Mouse (Mus musculus) myocyte (in vitro differentiated cells): ENCODE results near the gene Ino80. TPM values are rescaled to one million over a fixed set of nuclear protein-coding genes. Genes with fewer than 3 reads are reported as not detected.

Experiments
- H3K27me3 ChIP-seq: one replicate; pipeline ENCODE4 v1.6.1; 2011; ENCODE audit not compliant: control insufficient read depth, insufficient read depth, insufficient read length
- H3K36me3 ChIP-seq: one replicate; pipeline ENCODE4 v1.6.1; 2011; ENCODE audit not compliant: control insufficient read depth, insufficient read depth
- H3K4me2 ChIP-seq: one replicate; pipeline ENCODE4 v1.6.1; 2011; ENCODE audit warnings: low read depth, control low read depth
- H3K4me3 ChIP-seq: one replicate; pipeline ENCODE4 v1.5.1; 2011; ENCODE audit warnings: mild to moderate bottlenecking, control low read depth, moderate library complexity
- H3K79me2 ChIP-seq: one replicate; pipeline ENCODE4 v1.6.1; 2011; ENCODE audit not compliant: control insufficient read depth, insufficient read depth
- H3ac ChIP-seq: one replicate; pipeline ENCODE4 v1.6.1; 2011; ENCODE audit not compliant: control insufficient read depth, insufficient read length
- MYOD1 ChIP-seq, 3 experiments: IDR thresholded peaks; one replicate each; pipeline ENCODE4 v1.6.1; 2011; ENCODE audit warnings: control low read depth in 2 of 3, low read depth in 2 of 3, mild to moderate bottlenecking in 2 of 3, moderate library complexity in 1 of 3; ENCODE audit not compliant: insufficient read length in 2 of 3, control insufficient read depth in 1 of 3
- MYOG ChIP-seq, 3 experiments: IDR thresholded peaks; one replicate each; pipeline ENCODE4 v1.6.1; 2011; ENCODE audit warnings: control low read depth in 2 of 3, low read depth in 2 of 3, mild to moderate bottlenecking in 2 of 3; ENCODE audit not compliant: insufficient read length in 2 of 3, control insufficient read depth in 1 of 3, insufficient read depth in 1 of 3
- REST ChIP-seq: IDR thresholded peaks from one replicate; pipeline ENCODE4 v1.6.1; 2011; ENCODE audit warnings: mild to moderate bottlenecking, control low read depth, moderate library complexity; ENCODE audit not compliant: insufficient read depth, insufficient read length
- TCF12 ChIP-seq: IDR thresholded peaks from one replicate; pipeline ENCODE4 v1.6.1; 2011; ENCODE audit warnings: mild to moderate bottlenecking, control low read depth; ENCODE audit not compliant: poor library complexity, insufficient read depth, severe bottlenecking
- polyA plus RNA-seq: library from polyadenylated mRNA; unstranded; fragments of >200 nt; fragmentation: generic; extraction: Trizol; gene quantifications from one replicate; pipeline ENCODE4 v1.2.1, GENCODE M21; 2012; ENCODE audit warnings: missing spikeins

Ino80 gene
- polyA plus RNA-seq, 1 experiment, result 7.3 TPM

DNA sequence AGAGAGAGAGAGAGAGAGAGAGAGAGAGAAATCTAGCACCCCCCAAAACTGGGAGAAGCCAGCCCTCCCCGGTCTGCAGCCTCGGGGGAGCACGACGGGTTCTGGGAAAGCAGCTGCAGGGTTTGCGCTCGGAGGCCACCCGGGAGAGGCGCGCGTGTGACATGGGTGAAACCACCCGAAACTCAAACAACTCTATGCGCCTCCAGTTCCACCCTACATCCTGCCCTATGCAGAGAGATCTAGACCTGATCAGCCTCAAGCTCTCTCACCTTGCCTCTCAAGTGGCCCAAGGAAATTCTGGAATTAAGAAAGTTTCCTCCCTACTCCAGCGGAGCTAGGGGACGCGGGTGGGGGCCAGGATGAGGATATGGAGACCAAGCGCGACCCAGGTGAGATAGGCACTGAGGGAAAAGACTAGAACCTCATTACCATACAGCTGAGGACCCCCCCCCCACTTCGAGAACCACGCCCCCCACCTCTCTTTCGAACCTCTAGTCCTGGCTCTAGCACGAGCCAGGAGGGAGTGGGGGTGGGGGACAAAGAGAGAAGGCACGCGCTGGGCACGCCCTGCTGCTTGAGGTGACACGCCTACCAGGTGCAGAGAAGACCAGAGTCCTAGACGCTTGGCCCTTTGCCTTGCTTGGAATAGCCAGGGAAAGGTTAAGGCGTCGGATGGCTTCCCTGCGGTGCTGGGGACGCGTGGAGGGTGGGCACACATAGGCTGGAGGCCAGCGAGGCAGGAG is 152.7 kb downstream of the Ino80 start:
- no peak for TF ChIP-seq REST
- Histone ChIP-seq H3K36me3 (no peaks in the 10 kb centered on the region), H3K79me2 (no peaks in the 10 kb centered on the region), H3ac (no peak overlapping the region), H3K4me2 (peak overlapping the region; percentile 96), H3K4me3 (no peak overlapping the region), H3K27me3 (peaks cover 52% of the 10 kb centered on the region)

- Histone ChIP-seq H3K4me3 (no peak overlapping the region), H3K79me2 (no peaks in the 10 kb centered on the region), H3K27me3 (peaks cover 47% of the 10 kb centered on the region), H3K36me3 (no peaks in the 10 kb centered on the region), H3ac (no peak overlapping the region), H3K4me2 (no peak overlapping the region)
- TF ChIP-seq MYOD1 (IDR thresholded peaks at IDR 0.05; ENCODE audit: control insufficient read depth in 1 of 3, insufficient read length in 2 of 3, low read depth in 2 of 3), result peak in 1 of 3 experiments; percentile 3
- peak in 1 of 3 experiments; percentile 32 for TF ChIP-seq MYOG (IDR thresholded peaks at IDR 0.05; ENCODE audit: control insufficient read depth in 1 of 3, insufficient read depth in 1 of 3, insufficient read length in 2 of 3, low read depth in 2 of 3)
- TF ChIP-seq TCF12, result no peak
These were observed 153.5 kb downstream of the Ino80 start for GRCm38 (mm10) chr2:119323866-119324575.

Other genes starting within 250 kb of the Ino80 start
- gene Ppp1r14d, start 247.8 kb downstream of the Ino80 start, polyA plus RNA-seq, result 0.13 TPM
- 0.12 TPM for gene Spint1, start 240.3 kb downstream of the Ino80 start, polyA plus RNA-seq
- gene Rhov, start 206.4 kb downstream of the Ino80 start, polyA plus RNA-seq, result 0.35 TPM
- gene Vps18, start 188.9 kb downstream of the Ino80 start, polyA plus RNA-seq, result 18.2 TPM
- not detected for gene Dll4, start 151.9 kb downstream of the Ino80 start, polyA plus RNA-seq
- gene Chac1, start 126.5 kb downstream of the Ino80 start, polyA plus RNA-seq, result 273 TPM
- 0.23 TPM for gene Exd1, start 69.9 kb upstream of the Ino80 start, polyA plus RNA-seq
- 67.9 TPM for gene Chp1, start 70.0 kb upstream of the Ino80 start, polyA plus RNA-seq
- gene Nusap1, start 140.6 kb upstream of the Ino80 start, polyA plus RNA-seq, result 4.4 TPM
- gene Oip5, start 140.8 kb upstream of the Ino80 start, polyA plus RNA-seq, result 3.7 TPM
- 19.5 TPM for gene Ndufaf1, start 185.1 kb upstream of the Ino80 start, polyA plus RNA-seq
- 7.2 TPM for gene Rtf1, start 197.4 kb upstream of the Ino80 start, polyA plus RNA-seq